Mouse (Mus musculus) gastrocnemius, adult 2 months (tissue): ENCODE data around the gene Gm49388. TPM values are rescaled to one million over a fixed set of nuclear protein-coding genes. Genes with fewer than 3 reads are reported as not detected.

Source experiments
- DNase-seq: peaks from one replicate; pipeline ENCODE4 v3.0.0; 2022
- H3K27ac ChIP-seq: fragments of 200-600 bp; 2 replicates; pipeline ENCODE4 v1.8.1; 2022; ENCODE audit warnings: mild to moderate bottlenecking
- H3K4me3 ChIP-seq: fragments of 200-600 bp; 2 replicates; pipeline ENCODE4 v1.8.1; 2022; ENCODE audit warnings: mild to moderate bottlenecking, moderate library complexity
- CTCF ChIP-seq: fragments of 200-600 bp; IDR thresholded peaks from 2 replicates; pipeline ENCODE4 v1.8.1; 2022; ENCODE audit warnings: antibody characterized with exemption, mild to moderate bottlenecking, moderate library complexity
- intact Hi-C: fragments of 180-260 bp; cut with DNase I; formaldehyde crosslinking; loops from one replicate; pipeline ENCODE4 v1.15.1; 2025
- total RNA-seq, 2 experiments: library from RNA; stranded (reverse); gene quantifications; 2 replicates each; pipeline ENCODE4 v1.2.3; 2021

The Gm49388 gene
- total RNA-seq, 2 experiments from 2014 or later: 1.9 to 2.1 TPM

- peak overlapping the region; percentile 96 for H3K27ac ChIP-seq
- DNase-seq: peak; percentile 65
- peak overlapping the region; percentile 71 for H3K4me3 ChIP-seq
- no peak for TF ChIP-seq CTCF
- intact Hi-C loops: loop anchor here (2.0 to 5.0 kb wide), 2 partner anchors 34 to 39 kb away; partner anchors contain the start of gene Hsd3b7
These were observed 55.5 kb downstream of the Gm49388 start for GRCm38 (mm10) chr7:127840886-127841285.

DNA sequence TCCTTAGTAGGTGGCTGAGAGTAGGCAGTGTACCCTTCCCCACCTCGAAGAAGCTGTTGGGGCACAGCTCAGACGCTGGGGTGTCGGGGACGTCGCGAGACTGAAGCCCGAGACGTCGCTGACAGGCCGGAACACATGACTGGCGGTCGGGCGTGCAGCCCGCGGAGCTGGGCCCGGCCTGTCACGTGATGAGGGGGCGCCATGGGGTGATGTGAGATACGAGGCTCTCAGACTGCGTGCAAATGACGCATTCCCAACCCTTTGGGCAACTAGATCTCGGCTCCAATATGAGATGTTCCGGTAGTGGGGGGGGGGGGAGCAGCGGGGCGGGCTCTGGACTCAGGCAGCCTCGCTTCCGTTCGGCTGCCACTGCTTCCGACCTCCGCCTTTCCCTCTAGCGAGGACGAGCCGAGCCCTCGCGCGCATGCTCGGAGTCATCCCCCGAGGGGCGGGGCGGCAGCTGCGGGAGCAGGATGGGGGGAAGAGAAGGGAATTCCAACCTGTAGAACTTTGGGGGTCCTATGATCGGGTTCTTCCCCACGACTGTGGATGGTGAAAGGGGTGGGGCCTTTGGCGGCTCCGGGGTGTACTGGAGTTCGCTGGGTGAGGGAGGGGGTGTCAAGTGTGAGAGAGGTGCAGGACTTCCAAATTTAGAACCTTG, 56.1 kb downstream of the Gm49388 start:
- no peak for TF ChIP-seq CTCF
- peak overlapping the region; percentile 71 for H3K4me3 ChIP-seq
- intact Hi-C loops: loop anchor here (2.0 to 5.0 kb wide), 2 partner anchors 33 to 39 kb away; partner anchors contain the start of gene Hsd3b7
- peak; percentile 97 for DNase-seq
- H3K27ac ChIP-seq: peak overlapping the region; percentile 96

- no peak for TF ChIP-seq CTCF
- Histone ChIP-seq H3K27ac (peak overlapping the region; percentile 96), H3K4me3 (peak overlapping the region; percentile 71)
- DNase-seq: peak; percentile 88
- intact Hi-C loops: loop anchor here (5.0 kb wide), 1 partner anchor 40 kb away; the partner anchor contains the start of gene Hsd3b7
These were observed 56.8 kb downstream of the Gm49388 start for GRCm38 (mm10) chr7:127842001-127842718.

GRCm38 (mm10) chr7:127849973-127850875, 64.8 kb downstream of the Gm49388 start:
- peak; percentile 39 for DNase-seq

GRCm38 (mm10) chr7:127850906-127851305, 65.5 kb downstream of the Gm49388 start:
- intact Hi-C loops: no loop called here
- Histone ChIP-seq H3K4me3 (no peak overlapping the region), H3K27ac (peak overlapping the region; percentile 78)
- no peak for TF ChIP-seq CTCF
- DNase-seq: no peak

More at GRCm38 (mm10) chr7:127849973-127850875, 64.8 kb downstream of the Gm49388 start:
- no peak for TF ChIP-seq CTCF
- Histone ChIP-seq H3K4me3 (peak overlapping the region; percentile 32), H3K27ac (peak overlapping the region; percentile 78)
- intact Hi-C loops: no loop called here

Other genes with a start within 250 kb of the Gm49388 start
- gene Tmem265, start 224.2 kb upstream of the Gm49388 start, total RNA-seq: not detected
- 10 to 100 TPM in 1 of 2 experiments, 1 to 10 TPM in 1; 8.3 to 10.8 TPM for gene Phkg2, start 212.3 kb upstream of the Gm49388 start, total RNA-seq
- gene Ccdc189, start 197.0 kb upstream of the Gm49388 start, total RNA-seq: 1 to 10 TPM; 1.7 to 2.4 TPM
- gene Rnf40, start 196.8 kb upstream of the Gm49388 start, total RNA-seq: 10 to 100 TPM; 33.3 to 34.6 TPM
- gene Zfp629, start 169.8 kb upstream of the Gm49388 start, total RNA-seq: 1 to 10 TPM; 9.3 TPM
- gene Bcl7c, start 76.7 kb upstream of the Gm49388 start, total RNA-seq: 10 to 100 TPM; 26.7 to 32.9 TPM
- gene Ctf1, start 72.9 kb upstream of the Gm49388 start, total RNA-seq: 10 to 100 TPM; 16.8 to 18.1 TPM
- not detected for gene Ctf2, start 53.4 kb upstream of the Gm49388 start, total RNA-seq
- 1 to 10 TPM; 1.2 to 2.0 TPM for gene Fbxl19, start 41.1 kb upstream of the Gm49388 start, total RNA-seq
- 10 to 100 TPM; 10.1 to 11.7 TPM for gene Orai3, start 15.8 kb upstream of the Gm49388 start, total RNA-seq
- 10 to 100 TPM; 15.3 to 20.8 TPM for gene Setd1a, start 8.9 kb upstream of the Gm49388 start, total RNA-seq
- 1 to 10 TPM; 4.7 to 6.2 TPM for gene Hsd3b7, start 15.0 kb downstream of the Gm49388 start, total RNA-seq
- 10 to 100 TPM; 55.4 to 59.0 TPM for gene Stx4a, start 38.7 kb downstream of the Gm49388 start, total RNA-seq
- 1 to 10 TPM; 1.0 TPM for gene Stx1b, start 38.9 kb downstream of the Gm49388 start, total RNA-seq
- gene Zfp646, start 90.6 kb downstream of the Gm49388 start, total RNA-seq: 10 to 100 TPM; 11.8 to 15.4 TPM
- 1 to 10 TPM; 3.3 to 5.0 TPM for gene Zfp668, start 91.2 kb downstream of the Gm49388 start, total RNA-seq
- gene Prss53, start 105.4 kb downstream of the Gm49388 start, total RNA-seq: 1 to 10 TPM; 1.2 to 2.0 TPM
- gene Gm21974, start 109.8 kb downstream of the Gm49388 start, total RNA-seq: not detected
- 10 to 100 TPM in 1 of 2 experiments, 1 to 10 TPM in 1; 9.2 to 12.6 TPM for gene Vkorc1, start 110.0 kb downstream of the Gm49388 start, total RNA-seq
- gene Bckdk, start 118.5 kb downstream of the Gm49388 start, total RNA-seq: 100 to 1,000 TPM; 169 to 177 TPM
- gene Kat8, start 126.9 kb downstream of the Gm49388 start, total RNA-seq: 10 to 100 TPM; 24.3 to 26.6 TPM
- not detected for gene Prss8, start 144.5 kb downstream of the Gm49388 start, total RNA-seq
- gene Prss36, start 161.1 kb downstream of the Gm49388 start, total RNA-seq: 1 to 10 TPM; 6.0 to 7.1 TPM
- 10 to 100 TPM; 77.8 to 99.5 TPM for gene Fus, start 181.8 kb downstream of the Gm49388 start, total RNA-seq
- under 1 TPM; 0.38 to 0.89 TPM for gene Pycard, start 208.3 kb downstream of the Gm49388 start, total RNA-seq
- gene Trim72, start 218.3 kb downstream of the Gm49388 start, total RNA-seq: 100 to 1,000 TPM; 186 to 238 TPM